Mouse (Mus musculus): Measurements from ENCODE around the gene Nprl2. TPM values are rescaled to one million over a fixed set of nuclear protein-coding genes. Genes with fewer than 3 reads are reported as not detected.
A peak's percentile ranks its signal among the peaks of the same experiment; 100 is the strongest.
"Not testable (repeated sequence)": the region's sequence is repeated elsewhere in the genome, so short reads cannot be mapped to it uniquely, and the experiment has no call there.

Nprl2 gene
- polyA plus RNA-seq, 1 experiment from 2014 or later: 26.8 TPM

DNA sequence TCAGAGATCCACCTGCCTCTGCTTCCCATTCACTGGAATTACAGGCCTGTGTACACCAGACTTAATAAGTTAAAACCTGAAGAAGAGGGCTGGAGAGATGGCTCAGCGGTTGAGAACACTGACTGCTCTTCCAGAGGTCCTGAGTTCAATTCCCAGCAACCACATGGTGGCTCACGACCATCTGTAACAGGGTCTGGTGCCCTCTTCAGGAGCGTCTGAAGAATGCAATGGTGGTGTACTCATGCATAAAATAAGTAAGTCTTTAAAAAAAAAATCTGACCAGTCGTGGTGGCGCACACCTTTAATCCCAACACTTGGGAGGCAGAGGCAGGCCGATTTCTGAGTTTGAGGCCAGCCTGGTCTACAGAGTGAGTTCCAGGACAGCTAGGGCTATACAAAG is 31.7 kb downstream of the Nprl2 start:
- ATAC-seq (replicated peaks; ENCODE audit: insufficient number of reproducible peaks, low FRiP score, low TSS enrichment); H3K4me3 ChIP-seq (ENCODE audit: low read depth, low read length); H3K9me3 ChIP-seq (replicated peaks; ENCODE audit: control insufficient read depth, low read length); H3K27me3 ChIP-seq (ENCODE audit: control insufficient read depth, insufficient read depth, low read length); H3K4me2 ChIP-seq; H3K9ac ChIP-seq (ENCODE audit: low read depth, low read length); H3K27ac ChIP-seq (ENCODE audit: low read depth, low read length): not testable (repeated sequence)
- peaks cover 37% of the 10 kb centered on the region for H3K4me1 ChIP-seq (ENCODE audit: control insufficient read depth, insufficient read depth, low read length)
- peaks cover 20% of the 10 kb centered on the region for H3K36me3 ChIP-seq (ENCODE audit: control insufficient read depth, insufficient read depth, low read length)
- 82% methylated on average over 6 of the region's 6 CpGs for WGBS (ENCODE audit: insufficient replicate concordance)

DNA sequence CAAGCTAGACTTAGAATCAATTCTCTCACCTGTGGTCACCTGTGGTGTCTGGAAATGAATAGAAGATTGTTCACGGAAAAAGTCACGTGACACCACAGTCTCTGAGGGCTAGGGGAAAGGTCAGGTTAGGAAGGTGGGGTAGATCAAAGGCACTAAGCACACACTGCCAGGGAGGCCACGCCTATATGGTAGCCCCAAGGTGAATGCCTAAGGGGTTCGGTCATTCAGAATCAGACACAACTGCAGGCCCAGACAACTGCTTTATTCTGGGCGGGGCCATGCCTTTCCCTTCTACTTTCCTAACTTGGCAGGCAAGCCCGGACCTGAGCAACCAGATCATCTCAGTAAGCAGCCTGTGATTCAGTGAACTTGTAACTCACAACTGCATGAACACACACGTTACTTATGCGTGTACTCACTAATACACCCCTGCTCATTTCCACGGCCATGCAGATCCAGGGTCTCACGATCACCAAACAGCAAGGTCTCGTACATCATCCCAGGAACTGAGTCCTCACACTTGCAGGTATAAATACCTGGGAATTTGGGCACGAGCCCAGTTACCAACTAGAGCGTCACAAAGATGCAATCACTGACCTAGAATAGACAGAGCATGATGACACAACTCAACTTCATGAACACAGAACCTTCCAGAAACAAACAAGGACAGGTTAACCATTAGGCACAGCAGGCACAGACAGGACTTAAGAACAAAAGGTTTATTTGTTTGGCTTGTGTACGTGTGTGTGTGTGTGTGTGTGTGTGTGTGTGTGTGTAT is 33.7 kb downstream of the Nprl2 start:
- no peak for ATAC-seq (replicated peaks; ENCODE audit: insufficient number of reproducible peaks, low FRiP score, low TSS enrichment)
- Histone ChIP-seq H3K4me1 (ENCODE audit: control insufficient read depth, insufficient read depth, low read length) (peaks cover 25% of the 10 kb centered on the region), H3K27ac (ENCODE audit: low read depth, low read length) (no peak overlapping the region), H3K4me2 (no peak overlapping the region; the same call in 1 of the 2 replicates), H3K9me3 (replicated peaks; ENCODE audit: control insufficient read depth, low read length) (no peaks in the 10 kb centered on the region), H3K36me3 (ENCODE audit: control insufficient read depth, insufficient read depth, low read length) (peaks cover 14% of the 10 kb centered on the region), H3K9ac (ENCODE audit: low read depth, low read length) (no peak overlapping the region), H3K4me3 (ENCODE audit: low read depth, low read length) (no peak overlapping the region), H3K27me3 (ENCODE audit: control insufficient read depth, insufficient read depth, low read length) (no peaks in the 10 kb centered on the region)
- 79% methylated on average over 14 of the region's 14 CpGs for WGBS (ENCODE audit: insufficient replicate concordance)

DNA sequence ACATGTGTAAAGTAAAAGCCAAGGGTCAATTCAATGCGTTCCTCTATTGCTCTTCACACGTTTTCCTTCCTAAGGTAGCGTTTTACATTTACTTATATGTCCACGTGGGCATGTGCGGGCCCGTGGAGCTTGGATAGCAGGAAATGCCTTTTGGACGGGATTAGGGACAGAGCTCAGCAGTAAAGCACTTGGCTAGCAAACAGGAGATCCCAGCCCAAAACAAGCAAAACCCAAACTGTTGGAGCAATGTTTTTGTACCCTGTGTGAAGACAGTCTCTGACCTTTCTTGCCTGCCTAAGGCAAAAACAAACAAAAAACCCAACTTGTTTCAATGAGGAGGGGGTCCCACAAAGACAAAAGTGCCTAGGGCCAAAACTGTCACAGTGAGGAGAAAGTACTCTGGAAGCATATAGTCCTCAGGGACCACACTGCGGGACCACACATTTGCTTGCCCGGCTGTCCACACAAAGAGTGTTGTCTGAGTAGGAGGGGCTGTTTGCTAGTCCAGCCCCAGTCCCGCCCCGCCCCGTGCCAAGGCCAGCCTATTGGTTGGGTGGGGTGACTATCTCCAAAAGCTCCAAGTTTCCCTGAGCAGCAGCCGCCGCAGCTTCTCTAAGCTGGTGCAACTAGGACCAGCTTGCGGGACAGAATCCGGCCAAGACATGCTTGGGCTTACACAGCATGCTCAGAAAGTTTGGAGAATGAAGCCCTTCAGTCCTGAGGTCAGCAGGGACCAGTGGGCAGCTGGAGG is 34.5 kb downstream of the Nprl2 start, which contains the start of gene Hyal1:
TSS of gene Hyal1 (plus strand) at position 571 of the 751 bp plus-strand sequence.
- no peak within 1 kb of the TSS for H3K27ac ChIP-seq (ENCODE audit: low read depth, low read length)
- H3K36me3 ChIP-seq (ENCODE audit: control insufficient read depth, insufficient read depth, low read length): peaks cover 12% of the 10 kb centered on the region
- no peaks in the 10 kb centered on the region for H3K27me3 ChIP-seq (ENCODE audit: control insufficient read depth, insufficient read depth, low read length)
- peak; percentile 74 for ATAC-seq (replicated peaks; ENCODE audit: insufficient number of reproducible peaks, low FRiP score, low TSS enrichment)
- H3K4me2 ChIP-seq: peak within 1 kb of the TSS; percentile 64
- H3K4me3 ChIP-seq (ENCODE audit: low read depth, low read length): peak within 1 kb of the TSS; percentile 27
- peaks cover 23% of the 10 kb centered on the region for H3K4me1 ChIP-seq (ENCODE audit: control insufficient read depth, insufficient read depth, low read length)
- WGBS (ENCODE audit: insufficient replicate concordance): 25% methylated on average over 16 of the region's 16 CpGs
- no peaks in the 10 kb centered on the region for H3K9me3 ChIP-seq (replicated peaks; ENCODE audit: control insufficient read depth, low read length)
- H3K9ac ChIP-seq (ENCODE audit: low read depth, low read length): peak within 1 kb of the TSS; percentile 60

DNA sequence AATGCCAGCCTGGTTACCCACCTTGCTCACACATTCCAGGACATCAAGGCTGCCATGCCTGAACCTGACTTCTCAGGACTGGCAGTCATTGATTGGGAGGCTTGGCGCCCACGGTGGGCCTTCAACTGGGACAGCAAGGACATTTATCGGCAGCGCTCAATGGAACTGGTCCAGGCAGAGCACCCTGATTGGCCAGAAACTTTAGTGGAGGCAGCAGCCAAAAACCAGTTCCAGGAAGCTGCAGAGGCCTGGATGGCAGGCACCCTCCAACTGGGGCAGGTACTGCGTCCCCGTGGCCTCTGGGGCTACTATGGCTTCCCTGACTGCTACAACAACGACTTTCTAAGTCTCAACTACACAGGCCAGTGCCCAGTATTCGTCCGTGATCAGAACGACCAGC is 35.8 kb downstream of the Nprl2 start:
- H3K4me1 ChIP-seq (ENCODE audit: control insufficient read depth, insufficient read depth, low read length): peaks cover 19% of the 10 kb centered on the region
- WGBS (ENCODE audit: insufficient replicate concordance): 87% methylated on average over 10 of the region's 10 CpGs
- no peak overlapping the region for H3K9ac ChIP-seq (ENCODE audit: low read depth, low read length)
- H3K4me2 ChIP-seq: no peak overlapping the region
- no peak overlapping the region for H3K27ac ChIP-seq (ENCODE audit: low read depth, low read length)
- H3K27me3 ChIP-seq (ENCODE audit: control insufficient read depth, insufficient read depth, low read length): no peaks in the 10 kb centered on the region
- H3K4me3 ChIP-seq (ENCODE audit: low read depth, low read length): no peak overlapping the region
- ATAC-seq (replicated peaks; ENCODE audit: insufficient number of reproducible peaks, low FRiP score, low TSS enrichment): no peak
- peaks cover 5% of the 10 kb centered on the region; the same call in 1 of the 2 replicates for H3K36me3 ChIP-seq (ENCODE audit: control insufficient read depth, insufficient read depth, low read length)
- no peaks in the 10 kb centered on the region for H3K9me3 ChIP-seq (replicated peaks; ENCODE audit: control insufficient read depth, low read length)

DNA sequence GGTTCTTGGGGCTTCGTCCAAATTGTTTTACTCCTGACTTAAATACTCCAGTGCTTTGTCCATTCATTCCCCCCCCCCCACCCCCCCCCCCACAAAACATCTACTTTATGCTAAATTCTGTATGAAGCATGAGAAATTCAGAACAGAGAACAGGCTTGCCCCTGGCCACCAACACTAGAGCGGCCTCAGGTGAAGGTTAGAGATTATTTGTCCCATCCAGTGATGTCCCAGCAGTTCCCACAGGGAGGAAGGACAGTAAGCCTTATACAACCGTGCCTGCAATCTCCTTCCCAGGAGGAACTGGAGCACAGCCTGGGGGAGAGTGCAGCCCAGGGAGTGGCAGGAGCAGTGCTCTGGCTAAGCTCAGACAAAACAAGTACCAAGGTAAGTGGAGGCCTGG is 36.6 kb downstream of the Nprl2 start, which contains the start of gene Naa80:
TSS of gene Naa80 (plus strand) at position 301 of the 400 bp plus-strand sequence.
- no peak within 1 kb of the TSS; the same call in 1 of the 2 replicates for H3K27ac ChIP-seq (ENCODE audit: low read depth, low read length)
- 74% methylated on average over 3 of the region's 3 CpGs for WGBS (ENCODE audit: insufficient replicate concordance)
- H3K36me3 ChIP-seq (ENCODE audit: control insufficient read depth, insufficient read depth, low read length): peaks cover under 1% of the 10 kb centered on the region; the same call in 1 of the 2 replicates
- no peaks in the 10 kb centered on the region for H3K9me3 ChIP-seq (replicated peaks; ENCODE audit: control insufficient read depth, low read length)
- H3K27me3 ChIP-seq (ENCODE audit: control insufficient read depth, insufficient read depth, low read length): no peaks in the 10 kb centered on the region
- no peak for ATAC-seq (replicated peaks; ENCODE audit: insufficient number of reproducible peaks, low FRiP score, low TSS enrichment)
- H3K9ac ChIP-seq (ENCODE audit: low read depth, low read length): no peak within 1 kb of the TSS
- H3K4me2 ChIP-seq: no peak within 1 kb of the TSS
- H3K4me1 ChIP-seq (ENCODE audit: control insufficient read depth, insufficient read depth, low read length): peaks cover 19% of the 10 kb centered on the region
- no peak within 1 kb of the TSS for H3K4me3 ChIP-seq (ENCODE audit: low read depth, low read length)

DNA sequence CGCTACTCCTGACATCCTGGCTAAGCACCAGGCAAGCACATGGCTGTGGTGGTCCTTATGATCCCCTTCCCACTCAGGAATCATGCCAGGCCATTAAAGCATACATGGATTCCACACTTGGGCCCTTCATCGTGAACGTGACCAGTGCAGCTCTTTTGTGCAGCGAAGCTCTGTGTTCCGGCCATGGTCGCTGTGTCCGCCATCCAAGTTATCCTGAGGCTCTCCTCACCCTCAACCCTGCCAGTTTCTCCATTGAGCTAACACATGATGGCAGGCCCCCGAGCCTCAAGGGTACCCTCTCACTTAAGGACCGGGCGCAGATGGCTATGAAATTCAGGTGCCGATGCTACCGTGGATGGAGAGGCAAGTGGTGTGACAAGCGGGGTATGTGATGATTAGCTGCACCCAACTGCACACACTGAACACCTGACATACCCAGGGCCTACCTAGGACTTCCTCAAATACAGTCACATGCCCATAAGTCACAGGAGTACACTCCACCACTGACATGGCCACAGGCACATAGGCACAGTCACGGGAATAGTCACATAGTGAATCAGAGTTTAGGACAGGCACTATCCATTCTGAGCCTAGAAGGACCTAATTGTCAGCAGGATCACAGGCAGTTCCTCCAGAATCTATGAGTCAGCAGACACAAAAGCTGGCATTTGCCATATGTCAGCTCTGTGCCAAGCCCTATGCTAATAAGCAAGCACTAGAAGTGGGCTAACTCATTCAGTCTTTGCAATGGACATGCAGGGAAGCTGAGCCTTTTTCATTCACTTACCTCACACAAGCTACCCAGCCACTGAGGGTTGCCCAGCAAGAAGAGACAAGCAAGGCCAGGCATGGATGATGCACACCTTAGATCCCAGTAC is 37.2 kb downstream of the Nprl2 start:
- H3K27ac ChIP-seq (ENCODE audit: low read depth, low read length): no peak overlapping the region; the same call in 1 of the 2 replicates
- ATAC-seq (replicated peaks; ENCODE audit: insufficient number of reproducible peaks, low FRiP score, low TSS enrichment): no peak
- no peaks in the 10 kb centered on the region for H3K27me3 ChIP-seq (ENCODE audit: control insufficient read depth, insufficient read depth, low read length)
- WGBS (ENCODE audit: insufficient replicate concordance): 91% methylated on average over 14 of the region's 14 CpGs
- H3K36me3 ChIP-seq (ENCODE audit: control insufficient read depth, insufficient read depth, low read length): no peaks in the 10 kb centered on the region; the same call in 1 of the 2 replicates
- no peak overlapping the region for H3K4me2 ChIP-seq
- no peak overlapping the region for H3K4me3 ChIP-seq (ENCODE audit: low read depth, low read length)
- H3K9me3 ChIP-seq (replicated peaks; ENCODE audit: control insufficient read depth, low read length): no peaks in the 10 kb centered on the region
- no peak overlapping the region for H3K9ac ChIP-seq (ENCODE audit: low read depth, low read length)
- H3K4me1 ChIP-seq (ENCODE audit: control insufficient read depth, insufficient read depth, low read length): peaks cover 19% of the 10 kb centered on the region

DNA sequence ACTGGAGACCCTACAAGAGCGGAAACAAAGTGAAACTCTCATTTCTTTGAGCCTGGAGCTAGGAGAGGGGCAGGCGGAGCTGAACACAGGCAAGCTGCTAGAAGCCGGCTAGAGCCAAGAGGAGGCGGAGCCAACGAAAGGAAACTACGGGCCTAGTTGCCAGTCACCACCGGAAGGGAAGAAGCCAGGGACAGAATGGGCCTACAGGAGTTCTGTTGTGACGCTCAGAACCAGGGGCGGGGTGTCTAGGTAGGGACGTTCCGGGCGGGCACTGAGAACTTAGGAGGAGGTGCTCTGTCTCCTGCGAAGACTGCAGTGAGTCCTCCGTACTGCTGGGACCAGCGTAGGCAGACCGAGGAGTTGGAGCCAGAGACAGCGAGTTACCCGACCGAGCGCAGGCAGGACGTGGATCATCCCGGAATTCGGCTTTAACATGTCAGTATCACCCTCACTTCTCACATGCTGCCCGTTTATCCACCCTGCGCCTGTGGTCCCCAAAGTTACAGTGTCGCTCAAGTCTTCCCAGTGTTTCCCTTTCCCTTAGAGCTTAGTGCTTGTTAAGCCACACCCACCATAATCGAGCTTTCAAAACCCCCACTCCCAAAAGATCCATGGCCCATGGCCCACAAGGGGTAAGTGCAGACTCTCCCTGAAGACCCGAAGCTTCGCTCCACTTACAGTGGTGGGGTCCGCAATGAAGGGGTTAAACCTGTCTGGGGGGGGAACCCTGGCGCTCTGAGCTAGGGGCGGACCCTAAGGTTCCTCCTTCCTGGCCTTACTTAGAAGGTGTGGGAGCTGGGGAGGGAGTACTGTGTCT is 38.7 kb downstream of the Nprl2 start, which contains the start of gene Hyal3:
TSS of gene Hyal3 (plus strand) at position 318 of the 817 bp plus-strand sequence.
- Histone ChIP-seq H3K9me3 (replicated peaks; ENCODE audit: control insufficient read depth, low read length) (no peaks in the 10 kb centered on the region), H3K4me1 (ENCODE audit: control insufficient read depth, insufficient read depth, low read length) (peaks cover 19% of the 10 kb centered on the region), H3K4me3 (ENCODE audit: low read depth, low read length) (peak within 1 kb of the TSS; percentile 67), H3K36me3 (ENCODE audit: control insufficient read depth, insufficient read depth, low read length) (no peaks in the 10 kb centered on the region; the same call in 1 of the 2 replicates), H3K9ac (ENCODE audit: low read depth, low read length) (peak within 1 kb of the TSS; percentile 89), H3K27me3 (ENCODE audit: control insufficient read depth, insufficient read depth, low read length) (no peaks in the 10 kb centered on the region), H3K4me2 (peak within 1 kb of the TSS; percentile 96), H3K27ac (ENCODE audit: low read depth, low read length) (peak within 1 kb of the TSS; percentile 87)
- under 1% methylated on average over 32 of the region's 32 CpGs for WGBS (ENCODE audit: insufficient replicate concordance)
- peak; percentile 58 for ATAC-seq (replicated peaks; ENCODE audit: insufficient number of reproducible peaks, low FRiP score, low TSS enrichment)

Measured in heart, embryonic 11.5 days (tissue).